Comparison of ENCODE assay signal across 28 mouse cellular contexts in genomic region chr1:37060856-37061255, GRCm38 (mm10). TPM values are rescaled to one million over a fixed set of nuclear protein-coding genes. Genes with fewer than 3 reads are reported as not detected.
A peak's percentile ranks its signal among the peaks of the same experiment; 100 is the strongest.
DNase-seq lines count a peak whose midpoint lies in the region; ATAC-seq and TF ChIP-seq lines count a peak whose summit lies in the region.
"Had no signal": no experiment of that assay in that cellular context is flagged by ENCODE, and none has a peak within 500 bp of the region (broad histone marks: within the 10 kb centered on the region; RNA-seq: fewer than 3 reads in every experiment).

No protein-coding gene starts in this region.

- 0 out of 2 replicates have a peak, but pooled peaks cover 3% of the 10 kb centered on the region for H3K4me1 ChIP-seq in forebrain, embryonic 14.5 days (ENCODE audit: control insufficient read depth, insufficient read depth, low read length)
- peaks cover 8% of the 10 kb centered on the region; the same call in 1 of the 2 replicates for H3K4me1 ChIP-seq in forebrain, embryonic 13.5 days
- H3K4me1 ChIP-seq in hindbrain, postnatal 0 days (ENCODE audit: insufficient read depth, low read length) = no peaks in the 10 kb centered on the region
- H3K4me1 ChIP-seq in hindbrain, embryonic 10.5 days (replicated peaks) = peaks cover 16% of the 10 kb centered on the region
- 0 out of 2 replicates have a peak, but pooled peaks cover 3% of the 10 kb centered on the region for H3K4me1 ChIP-seq in stomach, embryonic 15.5 days
- no peaks in the 10 kb centered on the region; the same call in 1 of the 2 replicates for H3K4me1 ChIP-seq in stomach, postnatal 0 days (replicated peaks; ENCODE audit: control insufficient read depth, insufficient read depth)
- H3K4me1 ChIP-seq in stomach, embryonic 16.5 days (ENCODE audit: control insufficient read depth, insufficient read depth, low read length) = no peaks in the 10 kb centered on the region

- no peaks in the 10 kb centered on the region for H3K27me3 ChIP-seq in forebrain, embryonic 14.5 days (replicated peaks; ENCODE audit: control insufficient read depth, insufficient read depth, low read length)
- H3K27me3 ChIP-seq in forebrain, embryonic 13.5 days = no peaks in the 10 kb centered on the region
- H3K27me3 ChIP-seq in hindbrain, postnatal 0 days (ENCODE audit: insufficient read depth, low read length) = no peaks in the 10 kb centered on the region
- no peaks in the 10 kb centered on the region for H3K27me3 ChIP-seq in hindbrain, embryonic 10.5 days (ENCODE audit: insufficient read depth, poor library complexity, severe bottlenecking)
- H3K27me3 ChIP-seq in stomach, embryonic 15.5 days (replicated peaks) = no peaks in the 10 kb centered on the region
- H3K27me3 ChIP-seq in stomach, postnatal 0 days (ENCODE audit: control insufficient read depth, insufficient read depth, low read length) = no peaks in the 10 kb centered on the region
- no peaks in the 10 kb centered on the region for H3K27me3 ChIP-seq in stomach, embryonic 16.5 days (ENCODE audit: control insufficient read depth, insufficient read depth, low read length)
- H3K27me3 ChIP-seq: CH12.LX; embryonic facial prominence, embryonic 12.5 days; kidney, embryonic 15.5 days; limb, embryonic 12.5 days; neural tube, embryonic 13.5 days had no signal

- no peak overlapping the region for H3K27ac ChIP-seq in forebrain, embryonic 14.5 days (ENCODE audit: low read depth, low read length)
- no peak overlapping the region for H3K27ac ChIP-seq in forebrain, embryonic 13.5 days
- H3K27ac ChIP-seq in hindbrain, postnatal 0 days = no peak overlapping the region
- no peak overlapping the region for H3K27ac ChIP-seq in hindbrain, embryonic 10.5 days
- peak overlapping the region; percentile 21; the same call in 1 of the 2 replicates for H3K27ac ChIP-seq in stomach, embryonic 15.5 days
- H3K27ac ChIP-seq in stomach, postnatal 0 days (replicated peaks) = no peak overlapping the region
- 0 out of 2 replicates have a peak overlapping the region, but pooled peaks have one; percentile 44 for H3K27ac ChIP-seq in stomach, embryonic 16.5 days (ENCODE audit: low read length)
- H3K27ac ChIP-seq: embryonic facial prominence, embryonic 12.5 days; hindbrain, embryonic 14.5 days; kidney, embryonic 15.5 days; limb, embryonic 12.5 days; macrophage; neural tube, embryonic 13.5 days had no signal

- DNase-seq in forebrain, embryonic 14.5 days (ENCODE audit: low spot score) = peak; percentile 39
- DNase-seq in hindbrain, postnatal 0 days (ENCODE audit: low spot score) = no peak
- DNase-seq in hindbrain, embryonic 10.5 days (ENCODE audit: low spot score) = no peak
- no peak for DNase-seq in stomach, postnatal 0 days (ENCODE audit: low spot score)
- DNase-seq in thymus, postnatal 10 days (ENCODE audit: low spot score in 2 of 2) = no peak
- DNase-seq: adrenal gland, adult 8-10 months; cerebellum, adult 9-10 months; cerebellum, postnatal 36 days; gastrocnemius, postnatal 14 days; heart, adult 18-20 months; heart, postnatal 4 days; kidney, postnatal 25 days; thymus, postnatal 25 days had no signal

- WGBS in forebrain, embryonic 14.5 days = 69% methylated on average over 5 of the region's 5 CpGs
- WGBS in forebrain, embryonic 13.5 days = 73% methylated on average over 5 of the region's 5 CpGs
- 59% methylated on average over 5 of the region's 5 CpGs for WGBS in hindbrain, postnatal 0 days
- WGBS in hindbrain, embryonic 10.5 days = 76% methylated on average over 5 of the region's 5 CpGs
- 57% methylated on average over 5 of the region's 5 CpGs for WGBS in stomach, embryonic 15.5 days
- 52% methylated on average over 5 of the region's 5 CpGs for WGBS in stomach, postnatal 0 days
- 70% methylated on average over 5 of the region's 5 CpGs for WGBS in stomach, embryonic 16.5 days

- TF ChIP-seq CTCF in hindbrain, postnatal 0 days (IDR thresholded peaks at IDR 0.05; ENCODE audit: low read depth) = no peak
- no peak for TF ChIP-seq CTCF in stomach, postnatal 0 days (IDR thresholded peaks at IDR 0.05; ENCODE audit: low read depth)

- no peak overlapping the region for H3K4me2 ChIP-seq in forebrain, embryonic 14.5 days (ENCODE audit: low read length)
- H3K4me2 ChIP-seq in forebrain, embryonic 13.5 days = no peak overlapping the region
- no peak overlapping the region for H3K4me2 ChIP-seq in hindbrain, postnatal 0 days (ENCODE audit: low read depth, low read length)
- H3K4me2 ChIP-seq in stomach, embryonic 15.5 days = no peak overlapping the region
- no peak overlapping the region for H3K4me2 ChIP-seq in stomach, postnatal 0 days (replicated peaks; ENCODE audit: low read depth)
- no peak overlapping the region for H3K4me2 ChIP-seq in stomach, embryonic 16.5 days (ENCODE audit: low read depth, low read length)
- H3K4me2 ChIP-seq: embryonic facial prominence, embryonic 12.5 days; heart, embryonic 11.5 days; hindbrain, embryonic 14.5 days; kidney, embryonic 15.5 days; limb, embryonic 12.5 days; liver, embryonic 11.5 days; neural tube, embryonic 13.5 days had no signal

- TF ChIP-seq EP300 in stomach, postnatal 0 days (optimal IDR thresholded peaks at IDR 0.05) = no peak

- no peak overlapping the region for H3K4me3 ChIP-seq in forebrain, embryonic 14.5 days (ENCODE audit: low read depth, low read length)
- no peak overlapping the region for H3K4me3 ChIP-seq in forebrain, embryonic 13.5 days
- no peak overlapping the region for H3K4me3 ChIP-seq in hindbrain, postnatal 0 days (ENCODE audit: low read length)
- H3K4me3 ChIP-seq in hindbrain, embryonic 10.5 days = no peak overlapping the region
- H3K4me3 ChIP-seq in stomach, embryonic 15.5 days (replicated peaks) = no peak overlapping the region
- no peak overlapping the region for H3K4me3 ChIP-seq in stomach, postnatal 0 days (ENCODE audit: low read depth, low read length)
- H3K4me3 ChIP-seq in stomach, embryonic 16.5 days (replicated peaks; ENCODE audit: low read length) = no peak overlapping the region
- H3K4me3 ChIP-seq: embryonic facial prominence, embryonic 12.5 days; kidney, embryonic 15.5 days; limb, embryonic 12.5 days; neural tube, embryonic 13.5 days had no signal

- ATAC-seq in forebrain, embryonic 14.5 days = no peak
- no peak for ATAC-seq in forebrain, embryonic 13.5 days
- ATAC-seq in hindbrain, postnatal 0 days = peak; percentile 67; the same call in 1 of the 2 replicates
- ATAC-seq in stomach, embryonic 15.5 days (ENCODE audit: insufficient read depth, low FRiP score, low read depth) = no peak
- ATAC-seq in stomach, postnatal 0 days (ENCODE audit: low FRiP score, low TSS enrichment) = no peak; the same call in 1 of the 2 replicates
- ATAC-seq in stomach, embryonic 16.5 days (ENCODE audit: insufficient read depth, low FRiP score) = no peak
- ATAC-seq: inflammation-experienced regulatory T-cells, adult 6 months had no signal

- no peaks in the 10 kb centered on the region for H3K9me3 ChIP-seq in forebrain, embryonic 14.5 days (replicated peaks; ENCODE audit: control insufficient read depth, low read length)
- H3K9me3 ChIP-seq in forebrain, embryonic 13.5 days (replicated peaks) = no peaks in the 10 kb centered on the region
- no peaks in the 10 kb centered on the region for H3K9me3 ChIP-seq in hindbrain, postnatal 0 days (ENCODE audit: low read length)
- H3K9me3 ChIP-seq in hindbrain, embryonic 10.5 days = no peaks in the 10 kb centered on the region
- no peaks in the 10 kb centered on the region for H3K9me3 ChIP-seq in stomach, embryonic 15.5 days
- H3K9me3 ChIP-seq in stomach, postnatal 0 days (ENCODE audit: control insufficient read depth, low read length) = no peaks in the 10 kb centered on the region
- no peaks in the 10 kb centered on the region for H3K9me3 ChIP-seq in stomach, embryonic 16.5 days (replicated peaks; ENCODE audit: control insufficient read depth, low read length)
- H3K9me3 ChIP-seq: embryonic facial prominence, embryonic 12.5 days; kidney, embryonic 15.5 days; limb, embryonic 12.5 days; neural tube, embryonic 13.5 days had no signal

- no peaks in the 10 kb centered on the region for H3K36me3 ChIP-seq in forebrain, embryonic 14.5 days (ENCODE audit: control insufficient read depth, insufficient read depth, low read length)
- no peaks in the 10 kb centered on the region for H3K36me3 ChIP-seq in forebrain, embryonic 13.5 days (ENCODE audit: poor library complexity, severe bottlenecking)
- H3K36me3 ChIP-seq in hindbrain, postnatal 0 days (ENCODE audit: insufficient read depth, low read length) = no peaks in the 10 kb centered on the region
- H3K36me3 ChIP-seq in hindbrain, embryonic 10.5 days = no peaks in the 10 kb centered on the region
- no peaks in the 10 kb centered on the region for H3K36me3 ChIP-seq in stomach, embryonic 15.5 days
- H3K36me3 ChIP-seq in stomach, postnatal 0 days (ENCODE audit: control insufficient read depth, insufficient read depth, low read length) = no peaks in the 10 kb centered on the region
- H3K36me3 ChIP-seq in stomach, embryonic 16.5 days (ENCODE audit: control insufficient read depth, insufficient read depth, low read length) = no peaks in the 10 kb centered on the region
- H3K36me3 ChIP-seq: embryonic facial prominence, embryonic 12.5 days; kidney, embryonic 15.5 days; limb, embryonic 12.5 days; neural tube, embryonic 13.5 days had no signal

- no peak overlapping the region for H3K9ac ChIP-seq in forebrain, embryonic 14.5 days (ENCODE audit: low read length)
- no peak overlapping the region for H3K9ac ChIP-seq in forebrain, embryonic 13.5 days
- no peak overlapping the region for H3K9ac ChIP-seq in hindbrain, postnatal 0 days (replicated peaks; ENCODE audit: low read length)
- no peak overlapping the region for H3K9ac ChIP-seq in stomach, embryonic 15.5 days
- no peak overlapping the region for H3K9ac ChIP-seq in stomach, postnatal 0 days (ENCODE audit: low read length)
- H3K9ac ChIP-seq in stomach, embryonic 16.5 days (ENCODE audit: low read length) = no peak overlapping the region
- H3K9ac ChIP-seq: embryonic facial prominence, embryonic 12.5 days; hindbrain, embryonic 14.5 days; kidney, embryonic 15.5 days; limb, embryonic 12.5 days; neural tube, embryonic 13.5 days had no signal

RNA-seq across cellular contexts. Expression of gene Vwa3b, which starts 34.5 kb away (rescaled TPM):
- 0.90 and 1.1 TPM in 2 replicates for polyA plus RNA-seq in forebrain, embryonic 14.5 days (2014; fragmentation: Nextera tagmentation; extraction: Ambion mirVana)
- 0.88 and 1.2 TPM in 2 replicates for polyA plus RNA-seq in forebrain, embryonic 13.5 days (2015; fragmentation: Nextera tagmentation; extraction: Ambion mirVana)
- 1.5 and 1.7 TPM in 2 replicates for total RNA-seq in hindbrain, postnatal 0 days (2014; rRNA removed)
- polyA plus RNA-seq in hindbrain, postnatal 0 days (2015; fragmentation: Nextera tagmentation; extraction: Ambion mirVana) = 1.7 and 2.9 TPM in 2 replicates
- polyA plus RNA-seq in hindbrain, embryonic 10.5 days (2016; fragmentation: Nextera tagmentation; extraction: Ambion mirVana) = 0.34 and 1.1 TPM in 2 replicates
- polyA plus RNA-seq in stomach, embryonic 15.5 days (2015; fragmentation: Nextera tagmentation; extraction: Ambion mirVana) = 1.3 TPM in 2 replicates
- 1.1 and 1.7 TPM in 2 replicates for polyA plus RNA-seq in stomach, postnatal 0 days (2015; fragmentation: Nextera tagmentation; extraction: Ambion mirVana)
- 0.37 and 0.94 TPM in 2 replicates for polyA plus RNA-seq in stomach, embryonic 16.5 days (2015; fragmentation: Nextera tagmentation; extraction: Ambion mirVana)
- total RNA-seq: CH12.LX; megakaryocyte-erythroid progenitor cell, adult 5-6 weeks had no signal
- polyA plus RNA-seq: C2C12; heart, embryonic 11.5 days; kidney, embryonic 15.5 days; liver, embryonic 11.5 days; macrophage had no signal

Comparison
In these comparisons a context has a peak if more than half of its experiments do, and no peak if none do; other contexts are left out.
1. H3K27ac ChIP-seq: peak in stomach, embryonic 15.5 days (single experiment) and stomach, embryonic 16.5 days (single experiment); none in forebrain, embryonic 14.5 days (single experiment), forebrain, embryonic 13.5 days (single experiment), hindbrain, postnatal 0 days (single experiment), hindbrain, embryonic 10.5 days (single experiment) and stomach, postnatal 0 days (single experiment).